Mouse (Mus musculus) brain, embryonic 14.5 days (tissue): Measurements from ENCODE around the gene Gm4881. TPM values are rescaled to one million over a fixed set of nuclear protein-coding genes. Genes with fewer than 3 reads are reported as not detected.

ENCODE experiments used
- DNase-seq: peaks from one replicate; pipeline ENCODE4 v3.0.0-alpha.2; 2011; ENCODE audit warnings: low read depth
- CTCF ChIP-seq: fragments of 200-500 bp; IDR thresholded peaks from 2 replicates; pipeline ENCODE4 v1.5.1; 2012; ENCODE audit warnings: inconsistent platforms, mild to moderate bottlenecking, moderate library complexity, borderline replicate concordance; ENCODE audit not compliant: insufficient read depth, insufficient read length; ENCODE audit errors: extremely low read depth
- POLR2A ChIP-seq: fragments of 200-500 bp; IDR thresholded peaks from 2 replicates; pipeline ENCODE4 v1.6.1; 2012; ENCODE audit warnings: mild to moderate bottlenecking, inconsistent platforms, borderline replicate concordance; ENCODE audit not compliant: poor library complexity, insufficient read depth, insufficient read length, severe bottlenecking; ENCODE audit errors: extremely low read depth
- polyA plus RNA-seq: library from polyadenylated mRNA; depleted of rRNA; stranded (reverse); fragments of >200 nt; gene quantifications from 2 replicates; pipeline ENCODE4 v1.2.3, GENCODE M21; 2012; rRNA removed

Gm4881 gene
- polyA plus RNA-seq: 5.9 and 11.2 TPM in 2 replicates

GRCm38 (mm10) chr7:24944257-24944950 lies at the start of gene Gm4881:
TSS of gene Gm4881 (minus strand) at chr7:24944494.
- TF ChIP-seq POLR2A: no peak
- TF ChIP-seq CTCF: no peak
- DNase-seq: no peak

DNA sequence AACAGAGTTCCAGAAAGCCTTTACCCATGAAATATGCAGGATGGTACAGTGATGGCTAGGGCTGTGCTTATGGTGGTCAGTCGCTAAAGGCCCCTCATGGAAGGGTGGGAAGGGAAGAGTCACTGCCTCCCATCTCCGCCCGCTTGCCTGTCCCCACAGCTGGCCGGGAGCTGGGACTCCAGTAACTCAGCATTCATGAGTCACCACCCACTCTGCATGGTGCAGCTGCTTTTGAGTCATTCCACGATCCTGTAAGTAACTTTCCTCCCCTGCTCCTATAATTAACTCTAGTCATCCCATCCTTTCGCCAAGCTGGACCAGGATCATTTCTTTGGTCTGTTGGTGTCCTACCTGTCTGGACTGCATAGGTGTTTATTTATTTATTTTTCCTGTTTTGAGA lies 48.8 kb upstream of the Gm4881 start:
- DNase-seq: no peak
- TF ChIP-seq CTCF (no peak), POLR2A (no peak)

GRCm38 (mm10) chr7:24990478-24990877 lies 46.2 kb upstream of the Gm4881 start:
- TF ChIP-seq CTCF (no peak), POLR2A (no peak)
- DNase-seq: no peak

GRCm38 (mm10) chr7:24987941-24988340 lies 43.6 kb upstream of the Gm4881 start:
- no peak for DNase-seq
- TF ChIP-seq CTCF: no peak
- no peak for TF ChIP-seq POLR2A

DNA sequence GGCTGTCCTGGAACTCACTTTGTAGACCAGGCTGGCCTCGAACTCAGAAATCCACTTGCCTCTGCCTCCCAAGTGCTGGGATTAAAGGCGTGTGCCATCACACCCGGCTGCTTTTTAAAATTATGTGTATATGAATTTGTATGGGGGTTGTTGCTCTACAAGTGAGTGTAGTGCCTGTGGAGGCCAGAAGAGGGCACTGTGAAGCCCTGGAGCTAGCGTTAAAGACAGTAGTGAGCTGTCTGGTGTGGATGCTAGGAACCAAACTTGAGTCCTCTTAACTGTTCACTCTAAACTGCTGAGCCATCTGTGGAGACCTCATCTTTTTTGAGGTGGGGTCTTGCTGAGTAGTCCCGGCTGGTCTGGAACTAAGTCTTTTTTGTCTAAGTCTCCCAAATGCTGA lies 41.5 kb upstream of the Gm4881 start:
- TF ChIP-seq CTCF (peak; percentile 36; the same call in 1 of the 2 replicates), POLR2A (no peak)
- DNase-seq: no peak

- peak; percentile 6; the same call in 1 of the 2 replicates for TF ChIP-seq CTCF
- no peak for TF ChIP-seq POLR2A
- DNase-seq: no peak
Measured at GRCm38 (mm10) chr7:24984307-24984706, 40.0 kb upstream of the Gm4881 start.

DNA sequence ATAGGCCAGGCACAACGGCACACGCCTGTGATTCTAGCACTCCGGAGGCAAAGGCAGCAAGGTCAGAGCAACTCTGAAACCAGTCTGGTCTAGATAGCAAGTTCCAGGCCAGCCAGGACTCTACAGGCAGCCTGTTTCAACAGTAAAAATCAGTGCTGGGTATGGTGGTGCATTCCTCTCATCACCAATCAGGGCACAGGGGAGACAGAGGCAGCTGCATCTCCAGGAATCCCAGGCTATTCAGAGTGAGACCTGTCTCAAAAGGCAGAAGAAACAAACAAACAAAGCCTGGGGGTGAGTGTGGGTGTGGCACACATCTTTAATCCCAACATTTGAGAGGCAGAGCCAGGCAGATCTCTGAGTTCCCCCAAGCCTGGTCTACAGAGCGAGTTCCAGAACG lies 39.1 kb upstream of the Gm4881 start:
- no peak for DNase-seq
- TF ChIP-seq POLR2A (no peak), CTCF (no peak)

GRCm38 (mm10) chr7:24980439-24980838 lies 36.1 kb upstream of the Gm4881 start:
- TF ChIP-seq POLR2A (no peak), CTCF (no peak)
- DNase-seq: no peak

DNA sequence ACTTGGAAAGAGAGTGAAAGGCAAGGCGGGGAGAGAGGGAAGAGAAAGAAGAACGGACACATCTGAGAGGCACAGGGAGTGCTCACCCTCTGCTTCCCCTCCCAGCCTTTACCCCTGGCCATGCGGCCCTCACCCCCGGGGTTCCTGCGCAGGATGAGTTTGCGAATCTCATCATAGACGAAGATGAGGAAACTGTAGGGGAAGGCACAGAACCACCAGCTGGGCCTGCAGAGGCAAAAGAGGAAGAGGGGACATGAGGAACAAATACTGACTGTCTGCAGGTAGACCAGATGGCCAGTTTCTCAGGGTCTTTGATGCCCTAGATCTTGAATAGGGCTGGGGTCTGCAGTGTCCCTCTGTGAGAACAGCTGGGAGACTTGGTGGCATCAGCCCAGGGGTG lies 34.5 kb upstream of the Gm4881 start:
- no peak for DNase-seq
- TF ChIP-seq CTCF: no peak
- no peak for TF ChIP-seq POLR2A

DNA sequence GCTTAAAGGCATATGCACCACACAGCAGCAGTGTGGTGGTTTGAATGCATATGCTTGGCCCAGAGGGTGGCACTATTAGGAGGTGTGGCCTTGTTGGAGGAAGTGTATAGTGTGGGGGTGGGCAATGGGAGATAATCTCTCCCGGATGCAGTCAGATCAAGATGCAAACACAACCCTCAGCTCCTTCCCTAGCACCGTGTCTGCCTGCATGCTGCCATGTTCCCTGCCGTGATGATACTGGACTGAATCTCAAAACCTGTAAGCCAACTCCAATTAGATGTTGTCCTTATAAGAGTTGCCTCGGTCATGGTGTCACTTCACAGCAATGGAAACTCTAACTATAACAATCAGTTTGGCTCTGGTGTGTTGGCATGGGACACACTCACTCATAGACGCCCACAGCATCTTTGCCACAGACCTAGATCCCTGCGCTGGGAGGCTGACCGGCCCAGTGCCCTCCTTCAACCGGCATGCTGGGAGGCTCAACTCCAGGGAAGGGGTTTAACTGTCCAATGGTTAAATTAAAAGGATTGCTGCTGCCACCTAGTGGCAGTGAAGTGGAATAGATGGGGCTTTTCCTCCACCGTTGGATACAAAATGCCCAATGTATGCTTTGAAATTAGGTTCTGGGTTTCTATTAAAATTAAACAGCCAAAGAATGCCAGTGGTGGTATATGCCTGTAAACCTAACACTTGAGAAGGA lies 30.8 kb upstream of the Gm4881 start:
- TF ChIP-seq CTCF: peak; percentile 77; the same call in 1 of the 2 replicates
- TF ChIP-seq POLR2A: no peak
- DNase-seq: peak; percentile 65

DNA sequence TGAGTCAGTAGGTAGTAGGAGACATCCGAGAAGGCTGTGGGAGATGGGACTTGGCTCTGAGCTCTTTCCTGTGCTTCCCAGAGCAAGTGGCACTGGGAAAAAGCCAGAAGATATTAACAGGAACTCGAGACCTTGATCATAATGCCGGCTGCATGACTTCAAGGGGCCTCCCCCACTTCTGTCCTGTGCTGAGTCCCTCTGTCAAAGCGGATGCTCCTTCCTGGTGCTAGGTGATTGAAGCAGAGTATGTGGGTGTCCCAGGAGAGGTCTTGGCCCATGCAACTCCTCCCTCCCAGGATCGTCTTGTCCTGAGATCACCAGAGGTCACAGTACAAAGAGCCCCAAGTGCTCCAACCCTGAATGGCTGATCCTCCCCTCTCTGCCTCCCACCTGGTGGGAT lies 29.6 kb upstream of the Gm4881 start:
- TF ChIP-seq POLR2A (no peak), CTCF (no peak)
- DNase-seq: no peak

DNA sequence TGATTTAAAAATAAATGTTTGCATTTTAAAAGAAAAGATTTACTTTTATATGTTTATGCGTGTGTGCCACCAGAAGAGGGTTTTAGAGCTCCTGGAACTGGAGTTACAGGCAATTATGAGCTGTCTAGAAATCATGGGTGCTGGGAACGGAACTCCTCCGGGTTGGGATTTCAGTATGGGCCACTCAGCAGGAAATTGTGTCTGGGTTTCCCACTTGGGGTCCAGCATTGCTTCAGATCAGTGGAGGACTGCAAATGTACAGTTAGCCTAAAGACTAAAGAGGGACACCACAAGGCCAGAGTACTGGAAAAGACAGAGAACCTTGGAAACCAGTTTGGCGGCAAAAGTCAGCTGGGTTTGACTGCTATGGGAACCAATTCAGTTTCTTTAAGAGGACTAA lies 28.9 kb upstream of the Gm4881 start:
- no peak for DNase-seq
- TF ChIP-seq POLR2A (no peak), CTCF (no peak)

GRCm38 (mm10) chr7:24971972-24972893 lies 27.9 kb upstream of the Gm4881 start, which contains the start of gene Rabac1:
TSS of gene Rabac1 (minus strand) at chr7:24972754.
- TF ChIP-seq POLR2A (peak; percentile 64; the same call in 1 of the 2 replicates), CTCF (peak; percentile 34; the same call in 1 of the 2 replicates)

More at GRCm38 (mm10) chr7:24971972-24972893, 27.9 kb upstream of the Gm4881 start, which contains the start of gene Rabac1:
- peak; percentile 98 for DNase-seq
